Mouse (Mus musculus) ES-E14 (cell line): ENCODE measurements around the gene Tbkbp1.

ENCODE experiments used
- CHD2 ChIP-seq: IDR thresholded peaks from 2 replicates; pipeline ENCODE4 v1.6.1; 2014; ENCODE audit warnings: mild to moderate bottlenecking, low read depth, low read length, inconsistent platforms
- HCFC1 ChIP-seq: IDR thresholded peaks from 2 replicates; pipeline ENCODE4 v1.6.1; 2012; ENCODE audit warnings: low read length, inconsistent platforms, borderline replicate concordance; ENCODE audit not compliant: insufficient read depth
- MAFK ChIP-seq: IDR thresholded peaks from 2 replicates; pipeline ENCODE4 v1.6.1; 2014; ENCODE audit warnings: mild to moderate bottlenecking, low read depth, low read length, inconsistent platforms; ENCODE audit not compliant: insufficient read depth

DNA sequence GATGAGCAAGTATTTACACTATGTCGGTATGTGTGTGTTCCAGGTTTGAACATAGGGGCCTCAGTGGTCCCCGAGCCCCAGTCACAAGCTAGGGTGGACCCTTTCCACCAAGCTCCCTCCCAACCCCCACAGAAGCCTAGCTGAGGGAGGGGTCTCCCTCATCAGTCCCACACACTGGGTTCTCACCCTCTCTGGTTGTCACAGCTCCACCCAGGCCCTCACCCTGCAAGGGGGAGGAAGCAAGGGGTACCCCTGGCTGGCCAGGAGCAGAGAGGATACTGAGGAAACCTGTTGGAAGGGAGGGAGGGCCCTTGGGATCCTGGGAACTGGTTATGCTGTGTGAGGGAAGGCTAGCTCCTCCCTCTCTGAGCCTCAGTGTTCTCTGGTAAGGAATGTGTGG is 6.0 kb downstream of the Tbkbp1 start:
- TF ChIP-seq CHD2 (no peak), HCFC1 (no peak), MAFK (no peak)
